Mouse (Mus musculus) lung, postnatal 14 days (tissue): ENCODE data around the gene Kpna2.
"Not testable (repeated sequence)": the region's sequence is repeated elsewhere in the genome, so short reads cannot be mapped to it uniquely, and the experiment has no call there.

Experiments
- DNase-seq: peaks from one replicate; pipeline ENCODE4 v3.0.0; 2021

Gene Kpna2

GRCm38 (mm10) chr11:106999151-106999948 is at the start of gene Kpna2:
Gene Kpna2, minus strand, starts transcription at chr11:106999541.
- DNase-seq = peak; percentile 93

- DNase-seq = no peak
Measured at GRCm38 (mm10) chr11:107046766-107047620, 47.7 kb upstream of the Kpna2 start.

- no peak for DNase-seq
Measured at GRCm38 (mm10) chr11:107045546-107045945, 46.2 kb upstream of the Kpna2 start.

GRCm38 (mm10) chr11:107044321-107044720 is 45.0 kb upstream of the Kpna2 start:
- peak; percentile 84 for DNase-seq

DNA sequence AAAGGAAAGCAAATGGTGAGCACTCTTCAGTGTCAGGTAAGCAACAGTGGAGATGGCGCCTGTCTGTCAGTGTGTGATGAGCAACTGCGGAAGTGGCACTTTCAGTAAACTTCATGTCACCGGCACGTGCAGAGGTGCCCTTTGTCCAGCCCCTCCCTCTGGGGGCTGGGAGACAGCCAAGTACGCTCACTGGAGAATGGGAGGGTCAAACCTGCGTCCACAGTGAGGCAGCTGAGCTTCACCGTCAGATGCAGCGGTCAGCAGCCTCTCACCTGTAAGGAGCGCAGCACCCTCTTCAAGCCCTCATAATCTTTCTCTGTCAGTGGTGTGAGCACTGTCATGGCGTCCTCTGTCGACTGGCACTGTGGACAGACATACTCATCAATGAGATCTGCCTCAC is 44.0 kb upstream of the Kpna2 start:
- no peak for DNase-seq

GRCm38 (mm10) chr11:107041396-107041795 is 42.1 kb upstream of the Kpna2 start:
- DNase-seq = no peak

- no peak for DNase-seq
Measured at GRCm38 (mm10) chr11:107039417-107039816, 40.1 kb upstream of the Kpna2 start.

DNA sequence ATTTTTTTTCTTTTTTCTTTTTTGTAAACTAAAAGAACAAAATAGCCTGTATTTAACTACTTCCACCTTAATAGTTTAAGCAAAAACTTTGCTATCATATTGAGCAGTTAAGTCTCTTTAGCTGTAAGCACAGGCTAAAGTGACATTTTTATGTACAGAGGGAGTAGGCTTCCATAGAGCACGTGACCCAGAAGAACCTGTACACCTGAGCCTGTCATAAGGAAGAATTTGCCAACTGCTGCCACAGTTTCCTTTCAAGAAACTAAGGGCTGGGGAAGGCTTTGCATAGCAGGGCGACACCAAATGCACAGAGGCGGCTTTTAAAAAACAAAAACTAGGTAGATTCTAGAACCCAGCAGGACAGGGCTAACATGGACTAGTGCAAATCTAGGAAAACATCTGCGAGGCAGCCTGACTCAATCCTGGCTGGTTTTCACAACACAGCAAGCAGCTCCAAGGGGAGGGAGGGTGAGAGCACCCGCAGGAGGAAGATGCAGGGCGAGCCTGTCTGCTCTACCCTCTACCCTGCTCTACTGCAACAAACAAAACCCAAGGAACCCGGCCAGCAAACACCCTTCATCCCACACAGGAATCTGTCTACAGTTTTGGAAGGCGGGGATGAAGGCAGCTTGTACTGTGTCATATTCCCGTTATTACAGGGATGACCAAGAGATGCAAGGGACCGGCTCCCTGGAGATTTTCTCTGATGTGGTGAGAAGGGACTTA is 34.9 kb upstream of the Kpna2 start:
- DNase-seq = no peak

- DNase-seq = no peak
Measured at GRCm38 (mm10) chr11:107031635-107032034, 32.3 kb upstream of the Kpna2 start.

GRCm38 (mm10) chr11:107029536-107029935 is 30.2 kb upstream of the Kpna2 start:
- no peak for DNase-seq

DNA sequence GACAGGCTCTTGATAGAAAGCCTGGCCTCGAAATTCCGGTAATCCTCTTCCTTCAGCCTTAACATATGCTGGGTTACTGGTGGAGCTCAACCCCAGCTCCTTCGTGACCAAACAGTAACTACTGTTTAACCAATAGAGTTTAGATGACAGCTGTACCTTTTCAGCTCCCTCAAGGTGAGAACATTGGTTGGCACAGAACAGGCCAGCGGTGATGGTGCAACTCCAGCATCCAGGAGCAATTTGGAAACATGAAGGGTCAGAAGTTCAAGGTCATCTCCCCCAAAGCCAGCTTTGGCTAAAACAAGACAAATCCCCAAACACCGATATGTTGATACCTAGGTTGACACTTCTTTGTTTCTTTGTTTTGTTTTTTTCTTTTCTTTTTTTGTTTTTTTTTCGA is 29.4 kb upstream of the Kpna2 start:
- no peak for DNase-seq

DNA sequence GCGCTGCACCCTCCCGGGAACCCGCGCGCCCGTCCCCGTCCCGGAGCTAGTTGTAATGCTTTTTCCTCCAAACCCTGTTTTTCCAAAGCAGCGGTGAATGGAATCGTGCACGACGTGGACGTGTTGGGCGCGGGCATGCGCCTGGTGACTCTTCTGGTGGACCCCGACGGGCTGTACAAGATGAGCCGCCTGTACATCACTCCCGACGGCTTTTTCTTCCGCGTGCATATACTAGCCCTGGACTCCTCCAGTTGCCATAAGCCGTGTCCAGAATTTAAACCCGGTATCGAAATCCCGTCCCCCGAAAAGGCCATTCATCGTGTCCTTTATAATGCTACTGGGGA is 28.9 kb upstream of the Kpna2 start:
- DNase-seq = no peak

GRCm38 (mm10) chr11:107027431-107028274 is 28.3 kb upstream of the Kpna2 start:
- peak; percentile 87 for DNase-seq

GRCm38 (mm10) chr11:107026554-107027430 is 27.5 kb upstream of the Kpna2 start:
- no peak for DNase-seq

DNA sequence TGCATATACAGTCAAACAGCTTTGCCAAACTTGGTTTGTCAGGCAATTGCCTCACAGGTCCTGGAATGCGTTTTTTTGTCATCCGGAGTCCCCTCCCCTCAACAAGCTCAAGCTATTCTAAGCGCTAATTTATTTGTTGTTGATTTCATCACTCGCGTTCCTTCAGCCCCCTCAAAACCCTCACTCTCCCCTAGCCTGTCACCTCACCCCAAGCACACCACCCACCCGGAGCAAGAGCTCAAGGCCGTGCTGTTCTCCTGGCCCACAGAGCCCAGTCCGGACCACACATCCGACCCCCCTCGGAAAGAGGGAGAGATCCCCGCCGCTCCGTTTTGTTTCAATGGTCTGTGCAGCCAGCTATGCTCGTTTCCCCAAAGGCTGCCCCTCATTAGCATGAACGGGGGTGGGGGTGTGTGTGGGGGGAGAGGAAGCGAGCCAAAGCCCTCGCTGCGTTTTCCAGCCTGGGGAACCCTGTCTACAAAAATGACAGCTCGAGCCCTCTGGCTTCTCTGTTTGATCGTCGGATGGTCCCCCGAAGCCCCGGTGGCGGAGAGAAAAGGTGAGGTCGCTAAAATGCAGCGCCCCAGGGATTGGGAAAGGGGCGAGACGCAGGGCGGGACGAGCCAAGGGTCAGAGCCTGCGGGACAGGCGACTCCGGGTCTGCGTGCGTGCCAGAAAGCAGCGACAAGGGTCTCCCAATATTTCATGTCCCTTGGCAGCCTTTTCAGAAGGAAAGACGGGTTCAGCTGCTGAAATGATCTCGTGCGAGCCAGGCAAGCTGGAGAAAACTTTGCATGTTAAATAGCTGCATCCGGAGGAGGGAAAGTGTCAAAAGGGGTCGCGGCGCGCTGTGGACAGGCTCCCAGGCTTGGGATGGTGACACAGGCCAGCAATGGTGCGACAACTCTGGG is 26.3 kb upstream of the Kpna2 start, which contains the start of gene 1810010H24Rik:
Gene 1810010H24Rik (plus strand): TSS at position 271 of the 911 bp plus-strand sequence.
- peak; percentile 39 for DNase-seq

- DNase-seq = no peak
Measured at GRCm38 (mm10) chr11:107024406-107024805, 25.1 kb upstream of the Kpna2 start.

- DNase-seq = peak; percentile 60
Measured at GRCm38 (mm10) chr11:107022050-107022683, 22.8 kb upstream of the Kpna2 start.

DNA sequence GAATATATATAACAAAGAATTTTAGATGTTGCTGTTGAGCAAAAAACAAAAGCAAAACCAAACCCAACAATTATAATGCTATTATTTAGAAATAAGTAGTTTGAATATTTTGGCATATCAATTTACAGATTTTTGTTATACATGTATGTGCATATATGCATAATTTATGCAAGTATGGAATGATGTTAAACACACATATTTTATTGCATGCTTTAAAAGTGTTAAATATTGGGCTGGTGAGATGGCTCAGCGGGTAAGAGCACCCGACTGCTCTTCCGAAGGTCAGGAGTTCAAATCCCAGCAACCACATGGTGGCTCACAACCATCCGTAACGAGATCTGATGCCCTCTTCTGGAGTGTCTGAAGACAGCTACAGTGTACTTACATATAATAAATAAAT is 20.4 kb upstream of the Kpna2 start:
- not testable (repeated sequence) for DNase-seq

DNA sequence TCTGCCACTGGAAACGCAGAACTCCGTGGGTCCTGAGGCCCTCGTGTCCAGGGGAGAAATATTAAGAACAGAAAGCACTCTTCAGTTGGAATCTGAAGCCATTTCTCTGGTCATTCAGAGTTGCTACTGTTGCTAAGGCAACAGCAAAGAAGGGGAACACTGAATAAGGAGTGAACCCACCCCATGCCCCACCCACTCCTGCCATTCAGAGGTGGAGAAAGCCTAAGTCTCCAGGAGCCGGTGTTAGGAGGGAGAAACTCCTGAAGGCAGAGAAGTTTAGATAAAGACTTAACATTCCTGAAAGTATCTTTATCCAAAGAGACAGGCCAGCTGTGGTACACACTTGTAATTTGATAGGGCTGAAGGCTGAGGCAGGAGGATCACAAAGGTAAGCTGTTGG is 20.0 kb upstream of the Kpna2 start:
- no peak for DNase-seq

GRCm38 (mm10) chr11:107018606-107019005 is 19.3 kb upstream of the Kpna2 start:
- no peak for DNase-seq
